15 mouse cellular contexts compared by ENCODE assay signal in genomic region chr14:106593352-106593751, GRCm38 (mm10).
"Had no signal": no experiment of that assay in that cellular context is flagged by ENCODE, and none has a peak within 500 bp of the region (broad histone marks: within the 10 kb centered on the region; RNA-seq: fewer than 3 reads in every experiment).

No protein-coding gene starts in this region.

- H3K27ac ChIP-seq: neural tube, embryonic 15.5 days; stomach, embryonic 15.5 days; stomach, postnatal 0 days had no signal

- H3K4me2 ChIP-seq: neural tube, embryonic 15.5 days; stomach, embryonic 15.5 days had no signal

- H3K9me3 ChIP-seq: neural tube, embryonic 15.5 days; stomach, embryonic 15.5 days had no signal

- H3K9ac ChIP-seq: neural tube, embryonic 15.5 days; stomach, embryonic 15.5 days had no signal

- H3K27me3 ChIP-seq: neural tube, embryonic 15.5 days; stomach, embryonic 15.5 days had no signal

- DNase-seq: retina, postnatal 1 day; right cerebral cortex, adult 18-20 months; right cerebral cortex, postnatal 14 days; right cerebral cortex, postnatal 25 days; right cerebral cortex, postnatal 4 days; spleen, adult 18-20 months; thymus, adult 18-20 months; thymus, adult 2 months; thymus, postnatal 14 days; thymus, postnatal 25 days; thymus, postnatal 36 days; thymus, postnatal 4 days had no signal

- H3K4me3 ChIP-seq: neural tube, embryonic 15.5 days; stomach, embryonic 15.5 days had no signal

- H3K36me3 ChIP-seq: neural tube, embryonic 15.5 days; stomach, embryonic 15.5 days had no signal

- H3K4me1 ChIP-seq: neural tube, embryonic 15.5 days; stomach, embryonic 15.5 days had no signal
